Mouse (Mus musculus): ENCODE results near the gene Sytl2. TPM values are rescaled to one million over a fixed set of nuclear protein-coding genes. Genes with fewer than 3 reads are reported as not detected.

Gene Sytl2
- polyA plus RNA-seq, 2 experiments from 2014 or later = 25.2 to 28.4 TPM

DNA sequence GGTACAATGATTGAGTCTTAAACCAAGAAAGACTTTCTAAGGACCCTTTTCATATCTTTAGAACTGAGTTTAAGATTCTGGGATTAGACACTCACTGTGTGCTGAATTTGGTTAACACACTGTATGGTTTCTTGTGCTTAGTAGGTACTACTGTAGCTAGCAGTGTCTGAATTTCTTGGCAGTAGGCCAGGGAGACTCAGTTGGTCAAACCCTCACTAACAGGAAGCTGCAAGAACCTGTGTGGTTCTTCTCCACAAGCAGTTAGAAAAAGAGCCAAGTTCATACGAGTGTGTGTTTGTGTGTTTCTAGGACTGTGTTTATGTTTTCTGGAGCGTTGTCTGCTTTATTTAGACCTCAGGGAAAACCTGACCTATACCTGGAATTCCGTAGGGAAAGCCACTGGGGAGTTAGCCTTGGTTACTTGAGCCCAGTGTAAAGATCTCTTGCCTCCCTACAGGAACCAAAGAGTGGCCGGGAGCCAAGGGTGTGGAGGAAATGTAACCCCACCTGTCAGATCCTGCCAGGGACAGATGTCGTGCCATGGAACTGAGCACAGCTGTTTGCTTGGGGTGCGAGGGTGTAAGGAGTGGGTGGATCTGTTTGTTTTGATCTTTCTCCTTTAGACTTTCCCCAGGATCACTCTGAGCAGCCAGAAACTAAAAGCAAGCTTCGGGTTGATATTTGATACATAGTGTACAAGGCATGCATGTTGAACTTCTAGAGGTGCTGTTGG lies 10.3 kb downstream of the Sytl2 start:
- peak; percentile 53 for ATAC-seq

DNA sequence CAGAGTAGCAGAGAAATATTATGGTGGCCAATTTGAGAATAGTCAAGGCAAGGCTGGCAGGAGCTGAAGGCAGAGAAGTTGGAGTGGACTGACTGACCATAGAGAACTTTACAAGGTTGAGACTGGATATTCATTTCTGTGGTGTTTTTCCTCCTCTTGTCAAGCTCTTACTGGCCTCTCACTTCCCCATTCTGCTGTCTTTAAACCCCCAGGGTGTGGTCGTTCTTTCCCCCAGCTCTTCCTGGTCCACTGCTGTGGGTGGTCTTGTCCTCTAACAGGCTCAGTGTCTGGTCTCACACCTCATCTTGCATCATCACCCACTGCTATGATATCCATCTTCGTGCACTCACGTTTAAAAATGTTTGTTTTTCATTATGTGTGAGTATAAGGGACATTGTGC lies 11.4 kb downstream of the Sytl2 start:
- no peak for ATAC-seq

DNA sequence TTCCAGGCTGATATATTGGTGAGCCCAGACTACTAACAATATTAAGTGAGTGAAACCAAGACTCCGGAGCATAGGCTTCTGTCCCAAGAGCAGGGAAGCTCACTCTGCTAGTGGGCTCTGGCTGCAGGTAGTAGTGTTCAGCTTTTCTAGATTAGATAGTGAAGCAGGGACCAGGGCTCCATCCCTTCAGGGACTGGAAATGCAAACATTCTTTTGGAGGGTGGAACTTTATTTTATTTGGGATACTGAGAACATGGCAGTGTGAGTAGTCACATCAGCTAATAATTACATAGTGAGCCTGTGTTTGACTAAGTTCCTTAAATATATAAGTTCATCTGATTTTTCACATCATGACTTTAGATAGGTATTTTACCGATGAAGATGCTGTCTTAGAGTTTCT lies 14.8 kb downstream of the Sytl2 start:
- no peak for ATAC-seq

DNA sequence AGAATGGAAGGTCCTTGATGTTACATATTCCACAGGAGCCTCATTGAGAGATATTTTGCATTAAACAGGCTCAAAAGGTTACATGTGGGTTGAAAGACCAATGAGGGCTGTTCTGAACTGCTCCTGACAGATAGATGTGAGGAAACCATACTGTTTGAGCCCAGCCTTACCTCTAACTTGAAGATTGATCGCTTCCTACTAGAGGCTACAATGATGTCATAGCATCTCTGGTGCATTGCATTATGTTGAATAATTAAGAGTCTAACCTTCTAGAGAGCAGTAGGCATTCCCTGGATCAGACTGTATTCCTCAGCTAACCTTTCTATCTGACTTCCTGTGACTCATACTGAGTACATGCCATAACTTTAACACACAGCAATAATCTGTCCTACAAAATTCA lies 17.4 kb downstream of the Sytl2 start:
- ATAC-seq = no peak

DNA sequence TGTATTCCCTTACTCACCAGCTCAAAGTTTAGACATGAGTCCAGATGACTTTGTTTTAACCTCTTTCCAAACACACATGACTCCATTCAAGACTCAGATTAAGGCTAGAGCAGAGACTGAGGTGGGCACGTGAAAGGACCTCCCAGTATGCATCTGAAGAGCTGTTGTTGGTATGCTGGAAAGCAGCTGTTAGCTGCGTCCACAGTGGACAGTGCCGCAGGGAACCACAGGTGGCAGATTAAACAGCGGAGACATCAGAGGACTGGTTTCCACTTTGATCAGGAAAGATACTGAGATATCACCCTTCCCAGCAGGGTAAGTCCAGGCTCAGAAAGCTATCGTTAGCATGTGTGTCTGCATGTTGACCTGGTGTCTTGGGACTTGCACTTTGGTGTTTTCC lies 18.1 kb downstream of the Sytl2 start:
- ATAC-seq = no peak

DNA sequence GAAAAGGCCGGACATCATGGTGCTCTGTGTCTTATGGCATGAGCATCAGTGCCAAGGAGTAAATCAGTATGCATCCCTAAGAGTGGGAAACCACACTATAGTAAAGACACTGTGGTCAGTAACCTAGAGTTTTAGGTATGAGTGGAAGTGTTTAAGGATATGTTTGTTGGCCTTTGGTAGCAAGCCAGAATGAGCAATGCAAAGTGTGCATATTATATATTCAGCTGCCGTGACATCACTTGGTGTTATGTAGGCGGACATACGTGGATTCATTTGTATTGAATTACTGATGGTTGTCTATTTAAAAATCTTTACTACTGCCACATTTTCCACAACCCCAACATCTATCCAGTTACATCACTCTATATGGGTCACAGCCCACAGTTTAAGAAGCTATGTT lies 23.1 kb downstream of the Sytl2 start:
- no peak for ATAC-seq

DNA sequence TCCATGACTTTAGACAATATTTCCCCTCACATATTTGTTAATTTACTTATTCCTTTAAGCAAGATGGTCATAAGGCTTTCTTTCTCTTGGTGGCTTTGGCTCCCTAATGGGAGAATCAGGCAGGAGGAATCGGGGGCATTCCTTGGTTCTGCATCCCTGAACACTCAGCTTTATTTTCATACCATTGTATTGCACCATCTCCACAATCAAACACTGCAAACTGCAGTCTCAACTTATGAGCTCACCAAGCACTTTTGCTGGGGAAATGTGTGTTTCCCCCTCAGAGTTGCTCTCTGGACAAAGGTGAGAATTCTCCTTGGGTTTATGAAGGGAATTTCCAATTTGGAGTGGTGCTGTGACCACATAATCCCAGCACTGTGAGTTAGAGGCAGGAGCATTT lies 28.1 kb downstream of the Sytl2 start:
- no peak for ATAC-seq

DNA sequence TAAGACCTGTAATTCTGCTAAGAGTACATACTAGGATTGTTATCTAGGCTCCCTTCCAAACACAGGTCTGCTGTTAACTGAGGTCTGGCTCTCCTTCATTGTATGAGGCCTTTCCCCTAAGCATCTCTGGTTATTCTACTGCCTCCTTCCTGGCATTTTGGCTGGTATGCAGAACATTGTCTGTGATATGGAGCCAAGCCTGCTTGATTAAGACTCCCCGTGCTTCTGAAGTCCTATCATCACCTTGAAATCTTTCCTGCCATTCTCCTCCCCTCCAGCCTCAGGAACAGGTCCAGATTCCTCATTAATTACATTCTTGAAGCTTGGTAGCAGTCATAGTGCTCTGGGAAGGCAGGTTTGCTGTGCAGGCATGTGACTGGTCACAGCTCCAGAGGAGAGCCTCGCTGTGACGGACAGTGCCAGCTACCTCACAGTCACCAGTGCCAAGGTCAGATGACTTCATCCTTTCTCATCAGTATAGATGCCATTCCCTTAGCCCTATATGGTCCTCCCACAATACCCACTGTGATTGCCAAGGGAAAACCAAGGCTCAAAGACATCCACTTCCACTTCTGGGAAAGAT lies 30.5 kb downstream of the Sytl2 start:
- no peak for ATAC-seq

DNA sequence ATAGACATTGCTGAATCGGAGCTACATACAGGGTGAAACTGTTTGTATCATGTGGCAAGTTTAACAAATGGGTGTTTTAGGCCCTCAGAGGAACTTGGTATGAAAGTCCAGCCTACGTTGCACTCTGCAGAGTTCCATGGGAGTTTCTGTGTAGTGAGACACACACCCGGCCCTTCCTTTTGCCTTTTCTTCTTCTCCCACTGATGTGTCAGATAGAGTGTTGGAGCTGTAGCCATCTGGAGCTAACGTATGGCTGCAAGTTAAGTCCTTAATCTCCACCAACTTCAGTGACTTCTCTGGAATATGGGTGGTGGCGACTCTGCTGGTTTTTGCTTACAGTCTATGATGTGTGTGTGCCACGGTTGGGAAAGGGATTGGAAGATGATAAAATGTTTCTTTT lies 32.3 kb downstream of the Sytl2 start:
- ATAC-seq = no peak

DNA sequence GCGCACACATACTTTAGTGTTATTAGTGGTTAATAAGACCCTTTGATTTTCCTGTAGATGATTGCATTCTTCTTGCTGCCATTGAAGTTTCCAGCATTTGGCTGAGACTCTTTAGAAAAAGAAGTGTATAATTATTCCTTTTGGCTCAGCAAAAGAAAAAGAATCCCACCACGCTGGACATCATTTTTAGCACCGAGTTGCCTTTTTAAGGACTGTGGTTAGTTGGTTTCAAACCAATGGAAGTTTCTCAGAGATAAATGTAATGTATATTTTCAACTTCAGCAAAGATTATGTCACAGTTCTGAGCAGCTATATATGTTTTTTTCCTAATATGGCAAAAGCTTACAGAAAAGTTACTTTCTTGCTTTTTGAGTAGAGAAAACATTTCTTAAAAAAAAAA lies 32.8 kb downstream of the Sytl2 start:
- ATAC-seq = no peak

DNA sequence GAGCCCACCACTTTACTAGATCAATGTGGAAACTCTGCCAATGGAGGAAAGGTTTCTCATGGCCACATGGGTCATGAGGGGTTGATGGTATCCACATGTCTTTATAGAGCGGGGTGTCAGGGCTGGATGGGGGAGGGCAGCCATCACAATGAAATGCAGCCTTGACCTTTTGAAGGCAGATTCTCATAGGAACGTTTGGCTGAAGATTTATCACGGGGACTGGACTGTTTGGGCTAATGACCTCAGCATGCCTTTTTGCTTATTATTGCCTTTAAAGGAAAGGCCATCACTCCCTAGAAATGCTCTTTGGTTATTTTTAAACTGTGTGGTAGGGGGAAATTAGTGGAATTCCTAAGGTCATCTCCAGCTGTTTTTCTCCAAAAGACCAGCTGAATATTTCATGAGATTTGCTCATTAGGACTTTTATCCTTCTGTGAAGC lies 33.7 kb downstream of the Sytl2 start:
- no peak for ATAC-seq

DNA sequence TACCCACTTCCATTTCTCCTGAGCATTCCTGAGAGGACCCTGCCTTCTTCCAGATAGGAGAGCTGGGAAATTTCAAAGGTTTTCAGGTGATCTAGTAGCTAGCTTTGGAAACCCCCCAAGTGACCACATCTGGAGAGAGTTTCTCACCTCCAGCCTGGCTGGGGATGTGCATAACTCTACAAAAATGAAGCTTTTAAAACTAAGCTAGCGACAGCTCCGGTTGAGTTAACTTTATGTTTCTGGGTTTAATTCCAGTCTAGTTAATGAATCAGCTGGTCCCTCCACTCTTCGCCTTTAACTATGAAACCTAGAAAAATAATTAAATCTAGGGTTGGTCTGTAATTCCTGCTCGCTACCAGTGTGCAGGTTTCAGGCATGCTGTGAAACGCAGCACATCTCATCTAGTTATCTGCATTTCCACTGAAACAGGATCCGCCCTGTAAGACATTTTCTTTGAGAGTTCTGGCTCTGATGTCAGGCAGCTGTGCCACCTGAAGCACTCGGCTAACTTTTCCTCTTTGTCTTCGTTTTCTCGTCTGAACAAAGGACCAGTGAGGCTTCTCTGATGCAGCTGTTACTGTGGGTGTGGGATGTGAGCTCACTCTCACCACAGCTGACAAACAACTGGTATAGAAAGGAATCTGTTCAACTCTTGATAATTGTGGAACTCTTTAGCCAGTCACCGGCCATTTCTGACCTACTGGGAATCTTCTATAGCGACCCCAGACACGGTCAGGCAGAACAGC lies 39.3 kb downstream of the Sytl2 start:
- peak; percentile 9 for ATAC-seq

DNA sequence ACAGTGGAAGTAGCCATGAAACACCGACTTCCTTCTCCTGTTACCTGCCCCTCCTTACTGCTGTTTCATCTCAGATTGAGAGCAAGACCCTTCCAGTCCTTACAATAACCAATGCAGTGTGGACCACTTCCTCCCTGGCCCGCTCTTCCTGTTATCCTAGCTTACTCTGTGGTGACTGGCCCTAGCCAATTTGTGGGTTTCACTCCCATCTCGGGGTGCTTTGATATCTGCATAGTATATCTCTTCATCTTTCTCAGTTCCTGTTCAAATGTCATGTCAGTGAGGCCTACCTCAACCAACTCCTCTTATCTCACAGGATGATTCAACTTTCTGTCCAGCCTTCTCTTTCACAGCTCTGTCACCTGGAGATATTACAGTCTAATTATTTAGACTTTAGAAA lies 42.9 kb downstream of the Sytl2 start:
- peak; percentile 82 for ATAC-seq

DNA sequence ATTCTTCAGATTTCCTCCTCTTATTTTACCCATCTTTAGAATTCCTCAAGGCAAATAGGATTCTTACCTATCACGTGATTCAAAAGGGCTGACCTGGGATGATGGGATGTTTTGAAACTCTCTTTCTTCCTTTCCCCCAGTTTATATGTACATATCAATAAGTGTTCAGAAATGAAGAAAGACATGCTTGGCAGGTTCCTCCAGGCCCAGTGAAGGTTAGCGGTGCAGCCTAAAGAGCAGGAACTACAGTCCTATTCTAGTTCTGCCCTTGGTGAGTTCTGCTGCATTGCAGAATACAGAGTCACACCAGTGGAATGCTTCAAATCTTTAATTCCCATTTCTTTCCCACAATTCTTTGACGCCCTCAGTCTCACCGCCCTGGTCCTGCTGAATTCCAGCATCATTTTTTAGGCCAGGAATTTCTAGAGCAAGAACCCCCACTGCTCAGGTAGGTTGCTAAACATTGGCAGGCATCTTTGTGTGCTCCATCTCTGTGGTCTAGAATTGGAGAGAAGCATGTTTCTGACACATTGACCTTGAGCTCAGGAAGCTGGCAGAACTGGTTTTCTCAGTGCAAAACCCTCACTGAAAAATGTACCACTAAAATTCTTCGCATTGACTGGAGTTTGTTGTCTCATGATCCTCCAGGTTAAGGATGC lies 45.9 kb downstream of the Sytl2 start:
- no peak for ATAC-seq

DNA sequence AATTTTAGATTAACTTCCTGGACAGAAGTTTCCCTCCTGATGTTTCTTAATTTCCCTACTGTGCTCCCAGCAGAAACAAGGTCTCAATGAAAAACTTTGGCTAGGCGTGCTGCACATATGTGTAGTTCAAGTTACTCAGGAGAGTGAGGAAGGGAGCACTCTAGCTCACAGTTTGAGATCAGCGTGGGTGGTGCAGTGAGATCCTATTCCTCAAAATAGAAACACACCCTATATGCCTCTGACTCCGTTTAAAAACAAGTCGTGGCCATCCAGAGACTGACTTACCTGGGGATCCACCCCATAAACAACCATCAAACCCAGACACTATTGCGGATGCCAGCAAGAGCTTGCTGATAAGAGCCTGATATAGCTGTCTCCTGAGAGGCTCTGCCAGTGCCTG lies 47.0 kb downstream of the Sytl2 start:
- ATAC-seq = peak; percentile 5

DNA sequence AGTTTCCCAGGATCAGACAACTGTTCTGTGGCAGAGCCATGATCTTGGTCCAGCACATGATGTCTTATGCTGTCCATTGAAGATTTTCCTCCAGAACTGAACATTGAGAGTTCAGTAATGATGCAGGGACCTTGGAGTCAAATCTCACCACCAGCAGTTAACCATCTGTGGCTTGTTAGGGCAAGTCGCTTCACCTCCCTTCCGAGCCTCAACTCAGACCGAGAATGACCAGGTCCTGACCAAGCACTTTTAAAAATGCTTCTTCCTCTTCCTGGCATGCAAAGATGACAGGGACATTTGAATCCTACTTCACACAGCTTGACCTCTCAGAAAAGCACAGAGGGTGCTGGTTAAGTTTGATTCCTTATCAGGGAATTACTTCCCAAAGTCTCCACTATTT lies 50.1 kb downstream of the Sytl2 start:
- no peak for ATAC-seq

DNA sequence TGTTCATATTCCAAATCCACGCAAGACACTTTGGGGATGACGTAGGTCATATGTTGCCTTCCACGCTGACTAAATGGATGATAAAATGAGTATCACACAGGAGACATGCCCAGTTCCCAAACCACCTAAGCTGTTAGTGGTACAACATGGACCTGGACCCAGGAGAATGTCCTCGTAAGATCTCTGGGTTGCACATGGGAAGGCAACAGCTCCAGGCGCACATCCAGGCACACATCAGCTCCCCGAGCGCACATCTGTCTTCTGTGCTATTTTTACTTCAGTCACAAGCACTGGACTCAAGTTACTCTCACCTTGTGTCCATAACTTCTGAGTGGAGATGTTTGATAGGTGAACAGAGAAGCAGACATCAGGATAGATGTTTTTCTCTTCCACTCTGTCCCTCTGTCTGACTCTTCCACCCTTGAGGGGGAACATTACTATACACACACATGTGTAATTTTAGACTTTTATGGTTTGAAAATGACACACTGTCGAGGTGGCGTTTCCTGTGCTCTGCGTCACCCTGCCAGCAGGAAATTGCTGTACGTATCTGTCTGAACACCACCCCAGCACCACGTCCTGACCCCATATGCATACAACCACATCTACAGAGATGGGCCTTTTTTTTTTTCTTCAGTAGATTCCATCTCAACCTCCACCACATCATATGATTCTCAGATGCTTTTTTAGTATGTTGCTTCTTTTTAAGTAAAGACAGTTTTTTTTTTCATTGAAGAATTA lies 51.6 kb downstream of the Sytl2 start:
- peak; percentile 93 for ATAC-seq

DNA sequence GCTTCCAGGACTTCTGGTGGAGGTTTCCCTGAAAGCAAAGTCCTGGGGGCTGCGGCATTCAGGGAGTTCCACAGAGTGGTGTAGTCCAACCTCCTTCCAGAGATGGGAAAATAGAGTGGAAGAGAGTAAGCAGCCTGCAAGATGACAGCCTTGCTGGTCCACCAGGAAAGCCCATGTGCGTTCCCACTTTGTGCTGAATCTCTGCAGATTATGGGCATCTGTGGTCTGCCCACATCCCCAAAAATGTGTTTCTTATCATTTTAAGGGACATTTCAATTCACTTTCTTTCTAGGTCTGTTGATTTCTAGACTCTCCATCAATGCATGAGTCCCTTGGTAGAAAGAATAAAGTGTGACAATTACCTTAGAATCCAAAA lies 52.2 kb downstream of the Sytl2 start:
- ATAC-seq = no peak

DNA sequence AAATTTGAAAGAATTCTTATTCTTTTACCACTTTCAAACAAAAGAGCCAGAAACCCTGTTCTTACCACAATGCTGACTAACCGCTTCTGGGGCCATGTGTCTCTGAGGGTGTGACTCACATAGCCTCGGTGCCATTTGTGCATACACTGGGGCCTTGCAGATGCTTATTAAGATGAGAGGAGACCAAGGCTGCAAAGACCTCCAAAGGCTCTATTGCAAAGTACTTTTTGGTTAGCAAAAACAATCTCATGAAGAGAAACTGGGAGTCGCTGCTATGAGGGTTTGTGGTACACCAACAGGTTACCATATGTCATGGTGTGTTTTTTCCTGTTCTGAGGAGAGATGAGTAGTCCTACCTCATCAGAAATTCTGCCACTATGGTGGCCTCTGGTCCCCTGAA lies 53.4 kb downstream of the Sytl2 start:
- ATAC-seq = peak; percentile 25

DNA sequence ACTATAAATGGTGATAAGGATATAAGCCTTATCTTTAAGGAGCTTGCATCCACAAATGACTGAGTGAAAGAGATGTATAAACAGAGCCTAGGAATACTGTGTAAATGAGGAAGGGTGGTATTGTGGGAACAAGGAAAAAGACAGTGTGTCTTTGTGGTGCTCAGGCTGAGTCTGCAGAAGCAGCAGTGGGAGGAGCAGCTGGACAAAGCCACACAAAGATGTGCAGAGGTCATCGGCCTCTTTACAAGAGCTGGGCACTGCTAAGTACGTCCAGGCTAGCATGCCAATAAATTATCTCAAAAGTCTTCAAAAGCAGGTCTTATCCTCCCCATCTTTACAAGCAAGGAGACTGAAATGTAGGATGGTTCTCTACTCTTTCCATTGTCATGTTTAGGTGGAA lies 53.9 kb downstream of the Sytl2 start:
- no peak for ATAC-seq

DNA sequence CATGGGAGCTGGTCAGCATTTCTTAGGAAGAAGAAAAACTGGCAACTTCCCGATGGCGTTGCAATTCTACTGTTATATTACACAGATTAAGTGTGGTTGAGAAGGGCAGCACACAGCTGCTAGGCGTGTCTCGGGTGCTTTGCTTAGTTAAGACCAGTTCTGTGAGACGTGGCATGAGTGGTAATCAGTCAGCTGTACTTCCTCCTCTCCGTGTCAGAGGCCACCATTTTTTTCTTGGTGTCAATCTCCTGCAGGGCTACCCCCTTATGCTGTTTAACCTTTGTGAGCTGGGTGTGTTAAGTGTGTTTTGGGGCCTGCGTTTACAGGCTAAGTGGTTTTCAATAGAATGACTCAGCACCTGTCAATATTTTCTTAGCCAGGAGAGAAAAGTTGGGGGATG lies 60.7 kb downstream of the Sytl2 start:
- no peak for ATAC-seq

DNA sequence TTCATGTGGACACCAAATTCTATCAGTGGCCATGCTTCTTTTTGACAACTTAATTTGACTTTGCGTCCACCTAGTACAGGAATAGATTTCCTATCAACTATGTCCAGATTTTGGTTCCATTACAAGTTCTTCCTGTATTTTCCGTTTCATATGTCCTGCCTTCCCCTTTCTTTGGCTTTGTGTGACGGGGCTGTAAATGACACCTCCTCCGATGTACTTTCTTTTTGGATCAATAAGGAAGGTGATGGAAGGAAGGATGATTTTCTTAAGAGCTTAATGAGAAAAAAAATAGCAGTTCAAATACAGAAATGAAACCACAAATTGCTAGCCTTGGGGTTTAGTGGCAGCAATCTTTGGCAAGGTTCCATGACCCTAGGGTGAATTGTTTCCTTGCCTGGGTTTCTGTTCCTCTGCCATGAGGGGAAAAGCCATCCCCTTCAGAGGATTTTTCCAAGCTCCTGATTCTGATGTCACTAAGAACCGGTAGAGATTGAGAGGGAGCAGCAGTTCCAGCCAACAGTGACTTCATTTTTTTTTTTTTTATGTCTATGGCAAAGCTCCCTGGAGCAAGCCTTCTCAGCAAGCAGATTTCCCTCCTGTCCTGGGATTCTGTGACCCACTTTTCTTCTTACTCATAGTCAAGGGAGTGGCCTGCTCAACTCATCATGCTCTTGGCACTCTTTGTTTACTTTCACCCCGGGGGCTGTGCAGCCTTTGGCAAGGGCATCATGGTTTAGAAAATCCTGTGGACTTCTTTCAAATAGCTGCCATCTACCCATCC lies 68.2 kb downstream of the Sytl2 start:
- ATAC-seq = no peak

Data from activated CD4-positive, CD25-positive, alpha-beta regulatory T cell, adult 4 months (primary cell).